Comparison of ENCODE assay signal across 12 mouse cellular contexts in genomic region chr3:22022418-22022817, GRCm38 (mm10). TPM values are rescaled to one million over a fixed set of nuclear protein-coding genes. Genes with fewer than 3 reads are reported as not detected.
DNase-seq lines count a peak whose midpoint lies in the region; ATAC-seq and TF ChIP-seq lines count a peak whose summit lies in the region.
"Had no signal": no experiment of that assay in that cellular context is flagged by ENCODE, and none has a peak within 500 bp of the region (broad histone marks: within the 10 kb centered on the region; RNA-seq: fewer than 3 reads in every experiment).

No protein-coding gene starts in this region.

- peaks cover 10% of the 10 kb centered on the region for H3K9me3 ChIP-seq in megakaryocyte, embryonic 14.5 days
- no peaks in the 10 kb centered on the region for H3K9me3 ChIP-seq in liver, postnatal 0 days (ENCODE audit: low read length)
- H3K9me3 ChIP-seq: hindbrain, embryonic 13.5 days; limb, embryonic 15.5 days had no signal

- H3K4me3 ChIP-seq in megakaryocyte, embryonic 14.5 days (replicated peaks): peak overlapping the region; percentile 77
- no peak overlapping the region for H3K4me3 ChIP-seq in liver, postnatal 0 days (ENCODE audit: low read depth, low read length)
- H3K4me3 ChIP-seq: hindbrain, embryonic 13.5 days; limb, embryonic 15.5 days had no signal

- TF ChIP-seq CTCF in liver, postnatal 0 days (IDR thresholded peaks at IDR 0.05; ENCODE audit: low read depth): no peak

- no peaks in the 10 kb centered on the region for H3K27me3 ChIP-seq in megakaryocyte, embryonic 14.5 days (replicated peaks)
- H3K27me3 ChIP-seq in liver, postnatal 0 days (ENCODE audit: insufficient read depth, low read length): no peaks in the 10 kb centered on the region
- H3K27me3 ChIP-seq: hindbrain, embryonic 13.5 days; limb, embryonic 15.5 days had no signal

- 40% methylated on average over 2 of the region's 2 CpGs for WGBS in liver, postnatal 0 days (ENCODE audit: insufficient replicate concordance)

- H3K9ac ChIP-seq in liver, postnatal 0 days (replicated peaks): no peak overlapping the region
- H3K9ac ChIP-seq: hindbrain, embryonic 13.5 days; limb, embryonic 15.5 days had no signal

- peaks cover 57% of the 10 kb centered on the region for H3K4me1 ChIP-seq in megakaryocyte, embryonic 14.5 days
- H3K4me1 ChIP-seq in liver, postnatal 0 days (ENCODE audit: insufficient read depth): peaks cover 8% of the 10 kb centered on the region; the same call in 1 of the 2 replicates

- no peak overlapping the region for H3K27ac ChIP-seq in liver, postnatal 0 days (ENCODE audit: low read depth)
- H3K27ac ChIP-seq: hindbrain, embryonic 13.5 days; limb, embryonic 15.5 days had no signal

- TF ChIP-seq EP300 in liver, postnatal 0 days (IDR thresholded peaks at IDR 0.05; ENCODE audit: low read depth): no peak

- H3K36me3 ChIP-seq in megakaryocyte, embryonic 14.5 days (replicated peaks; ENCODE audit: low read length): peaks cover 12% of the 10 kb centered on the region
- no peaks in the 10 kb centered on the region for H3K36me3 ChIP-seq in liver, postnatal 0 days (replicated peaks; ENCODE audit: insufficient read depth, low read length)
- H3K36me3 ChIP-seq: hindbrain, embryonic 13.5 days; limb, embryonic 15.5 days had no signal

- ATAC-seq in megakaryocyte, adult 5-6 weeks (ENCODE audit: poor library complexity, severe bottlenecking): no peak
- ATAC-seq in hematopoietic stem cell, adult 5-6 weeks (replicated peaks in 1 of 2; ENCODE audit: insufficient read depth in 1 of 2, low FRiP score in 2 of 2, low TSS enrichment in 1 of 2, low read depth in 1 of 2, poor library complexity in 2 of 2, severe bottlenecking in 2 of 2): peak; percentile 51 to 54; a peak in 3 of 4 replicates
- ATAC-seq in liver, postnatal 0 days: no peak
- ATAC-seq: forebrain, embryonic 14.5 days had no signal

- DNase-seq in kidney, postnatal 36 days: peak; percentile 20 to 23
- DNase-seq in thymus, postnatal 4 days: peak; percentile 44
- no peak for DNase-seq in layer of hippocampus, adult 8-10 months (ENCODE audit: low spot score in 2 of 2)
- no peak for DNase-seq in liver, postnatal 0 days
- DNase-seq: adrenal gland, postnatal 14 days; layer of hippocampus, adult 9-11 months had no signal

- H3K4me2 ChIP-seq in liver, postnatal 0 days (ENCODE audit: low read depth, low read length): no peak overlapping the region
- H3K4me2 ChIP-seq: hindbrain, embryonic 13.5 days; limb, embryonic 15.5 days had no signal

RNA-seq across cellular contexts. Expression of gene Tbl1xr1, which starts 54.0 kb away (rescaled TPM):
- 1.0 and 6.1 TPM in 2 replicates for polyA plus RNA-seq in megakaryocyte, embryonic 14.5 days (2012; ENCODE audit: insufficient read depth, low replicate concordance)
- 111 and 139 TPM in 2 replicates for total RNA-seq in megakaryocyte, adult 5-6 weeks (2015)
- 95.5 and 99.3 TPM in 2 replicates for total RNA-seq in megakaryocyte, adult 5-6 weeks (2017)
- total RNA-seq in hematopoietic stem cell, adult 5-6 weeks (2017): 76.1 and 86.5 TPM in 2 replicates
- total RNA-seq in layer of hippocampus, adult 8-10 months (2022): 100 to 1,000 TPM; 130 to 150 (median 140) TPM
- polyA plus RNA-seq in liver, postnatal 0 days (2015; fragmentation: Nextera tagmentation; extraction: Ambion mirVana): 8.8 and 9.8 TPM in 2 replicates

Comparison
In these comparisons a context has a peak if more than half of its experiments do, and no peak if none do; other contexts are left out.
1. ATAC-seq: peak in hematopoietic stem cell, adult 5-6 weeks (2 of 2); none in megakaryocyte, adult 5-6 weeks (single experiment) and liver, postnatal 0 days (single experiment).
2. DNase-seq: peak in kidney, postnatal 36 days (2 of 2) and thymus, postnatal 4 days (single experiment); none in layer of hippocampus, adult 8-10 months (0 of 2) and liver, postnatal 0 days (single experiment).